Mouse (Mus musculus) thymus, adult 2 months (tissue): ENCODE measurements at regions not wholly inside any gene's neighbourhood (a gene's known extent, or its start where the extent isn't known, plus 50 kb on each side); places are given as distances from the start of the nearest gene placed in this dataset.

Experiments used
- DNase-seq: peaks from one replicate; pipeline ENCODE4 v3.0.0; 2021
- H3K27ac ChIP-seq: fragments of 200-500 bp; 2 replicates; pipeline ENCODE4 v1.5.1; 2012; ENCODE audit warnings: low read length, control low read depth; ENCODE audit not compliant: control insufficient read depth, insufficient read depth
- H3K27me3 ChIP-seq: fragments of 200-500 bp; 2 replicates; pipeline ENCODE4 v1.6.1; 2012; ENCODE audit warnings: mild to moderate bottlenecking, low read length, moderate library complexity, mixed read lengths; ENCODE audit not compliant: control insufficient read depth, insufficient read depth
- H3K36me3 ChIP-seq: fragments of 200-500 bp; 2 replicates; pipeline ENCODE4 v1.6.1; 2012; ENCODE audit warnings: mild to moderate bottlenecking, low read length, moderate library complexity; ENCODE audit not compliant: control insufficient read depth, insufficient read depth
- H3K4me1 ChIP-seq: fragments of 200-500 bp; replicated peaks from 2 replicates; pipeline ENCODE4 v1.6.1; 2012; ENCODE audit warnings: low read length; ENCODE audit not compliant: control insufficient read depth, insufficient read depth
- H3K4me3 ChIP-seq: fragments of 200-500 bp; 2 replicates; pipeline ENCODE4 v1.5.1; 2012; ENCODE audit warnings: mild to moderate bottlenecking, low read length, control low read depth, moderate library complexity; ENCODE audit not compliant: control insufficient read depth, insufficient read depth
- CTCF ChIP-seq: fragments of 200-500 bp; IDR thresholded peaks from 2 replicates; pipeline ENCODE4 v1.5.1; 2012; ENCODE audit warnings: mild to moderate bottlenecking, control low read depth, low read length, moderate library complexity, borderline replicate concordance; ENCODE audit not compliant: control insufficient read depth, poor library complexity, insufficient read depth; ENCODE audit errors: extremely low read depth
- POLR2A ChIP-seq: fragments of 200-500 bp; IDR thresholded peaks from 2 replicates; pipeline ENCODE4 v1.6.1; 2012; ENCODE audit warnings: mild to moderate bottlenecking, low read length, control low read depth, moderate library complexity; ENCODE audit not compliant: control insufficient read depth, poor library complexity, insufficient read depth; ENCODE audit errors: extremely low read depth
- WGBS: fragments of 180-500 bp; shearing (Covaris S2); methylation state at CpG from one replicate; pipeline ENCODE4 v1.1.7; 2018; 5-methylcytosine and 5-hydroxymethylcytosine counted together

- H3K36me3 ChIP-seq: no peaks in the 10 kb centered on the region
- DNase-seq: no peak
- TF ChIP-seq CTCF (no peak), POLR2A (no peak)
- H3K4me3 ChIP-seq: no peak overlapping the region
- H3K27me3 ChIP-seq: no peaks in the 10 kb centered on the region
- no peak overlapping the region for H3K27ac ChIP-seq
- H3K4me1 ChIP-seq: no peaks in the 10 kb centered on the region
These were observed 244.4 kb upstream of the Gm5148 start for GRCm38 (mm10) chr3:37968654-37969053.

- Histone ChIP-seq H3K4me3 (no peak overlapping the region), H3K27ac (no peak overlapping the region), H3K4me1 (no peaks in the 10 kb centered on the region), H3K27me3 (no peaks in the 10 kb centered on the region), H3K36me3 (no peaks in the 10 kb centered on the region)
- no peak for TF ChIP-seq POLR2A
- no peak for TF ChIP-seq CTCF
- WGBS: 90% methylated on average over 4 of the region's 4 CpGs
- DNase-seq: no peak
These were observed 240.9 kb upstream of the Gm5148 start for GRCm38 (mm10) chr3:37965221-37965620.

- no peak overlapping the region for H3K27ac ChIP-seq
- 90% methylated on average over 5 of the region's 5 CpGs for WGBS
- no peak for DNase-seq
These were observed 239.8 kb upstream of the Gm5148 start for GRCm38 (mm10) chr3:37964083-37964482.

GRCm38 (mm10) chr3:37962811-37963210, 238.5 kb upstream of the Gm5148 start:
- WGBS: 95% methylated on average over 8 of the region's 8 CpGs
- no peaks in the 10 kb centered on the region for H3K27me3 ChIP-seq
- DNase-seq: no peak
- no peak overlapping the region for H3K4me3 ChIP-seq
- TF ChIP-seq POLR2A (no peak), CTCF (no peak)
- H3K36me3 ChIP-seq: no peaks in the 10 kb centered on the region
- H3K27ac ChIP-seq: no peak overlapping the region
- H3K4me1 ChIP-seq: no peaks in the 10 kb centered on the region

More at GRCm38 (mm10) chr3:37964083-37964482, 239.8 kb upstream of the Gm5148 start:
- Histone ChIP-seq H3K4me3 (no peak overlapping the region), H3K4me1 (no peaks in the 10 kb centered on the region), H3K36me3 (no peaks in the 10 kb centered on the region), H3K27me3 (no peaks in the 10 kb centered on the region)
- no peak for TF ChIP-seq CTCF
- TF ChIP-seq POLR2A: no peak

GRCm38 (mm10) chr3:37962043-37962810, 237.9 kb upstream of the Gm5148 start:
- 90% methylated on average over 12 of the region's 12 CpGs for WGBS
- Histone ChIP-seq H3K4me3 (no peak overlapping the region), H3K36me3 (no peaks in the 10 kb centered on the region), H3K27me3 (no peaks in the 10 kb centered on the region), H3K4me1 (no peaks in the 10 kb centered on the region), H3K27ac (no peak overlapping the region)
- DNase-seq: no peak
- no peak for TF ChIP-seq POLR2A
- TF ChIP-seq CTCF: no peak

GRCm38 (mm10) chr3:37958361-37958978, 234.2 kb upstream of the Gm5148 start:
- Histone ChIP-seq H3K4me1 (no peaks in the 10 kb centered on the region), H3K4me3 (no peak overlapping the region), H3K27ac (no peak overlapping the region), H3K36me3 (no peaks in the 10 kb centered on the region), H3K27me3 (no peaks in the 10 kb centered on the region)
- DNase-seq: no peak
- TF ChIP-seq CTCF (no peak), POLR2A (no peak)
- 87% methylated on average over 6 of the region's 6 CpGs for WGBS
